Mouse (Mus musculus) layer of hippocampus, postnatal 10 days (tissue): Measurements from ENCODE around the gene Fam83d. TPM values are rescaled to one million over a fixed set of nuclear protein-coding genes. Genes with fewer than 3 reads are reported as not detected.
A peak's percentile ranks its signal among the peaks of the same experiment; 100 is the strongest.

Experiments
- DNase-seq, 2 experiments: peaks; one replicate each; pipeline ENCODE4 v3.0.0; 2021; ENCODE audit warnings: low spot score in 2 of 2
- total RNA-seq, 2 experiments: library from RNA; stranded (reverse); gene quantifications; 2 replicates each; pipeline ENCODE4 v1.2.3; 2021

The Fam83d gene
- total RNA-seq, 2 experiments from 2014 or later = 1.5 to 2.1 TPM

GRCm38 (mm10) chr2:158743518-158744141, 24.3 kb upstream of the Fam83d start:
- no peak for DNase-seq

GRCm38 (mm10) chr2:158745049-158745482, 22.8 kb upstream of the Fam83d start:
- DNase-seq = peak; percentile 56 to 63

- DNase-seq = no peak
Observed at GRCm38 (mm10) chr2:158746164-158746563, 21.7 kb upstream of the Fam83d start.

- peak; percentile 30 to 46 for DNase-seq
Observed at GRCm38 (mm10) chr2:158749366-158749765, 18.5 kb upstream of the Fam83d start.

- no peak for DNase-seq
Observed at GRCm38 (mm10) chr2:158760231-158760630, 7.7 kb upstream of the Fam83d start.

- no peak for DNase-seq
Observed at GRCm38 (mm10) chr2:158762339-158762738, 5.6 kb upstream of the Fam83d start.

GRCm38 (mm10) chr2:158768350-158768749, 457 bp downstream of the Fam83d start:
- no peak for DNase-seq

- no peak for DNase-seq
Observed at GRCm38 (mm10) chr2:158768771-158769170, 878 bp downstream of the Fam83d start.

GRCm38 (mm10) chr2:158770126-158770757, 2.3 kb downstream of the Fam83d start:
- no peak for DNase-seq

GRCm38 (mm10) chr2:158771066-158771763, 3.3 kb downstream of the Fam83d start:
- DNase-seq = no peak

- DNase-seq = no peak
Observed at GRCm38 (mm10) chr2:158772808-158773207, 4.9 kb downstream of the Fam83d start.

GRCm38 (mm10) chr2:158774886-158775285, 7.0 kb downstream of the Fam83d start:
- DNase-seq = no peak

- DNase-seq = no peak
Observed at GRCm38 (mm10) chr2:158776716-158777115, 8.8 kb downstream of the Fam83d start.

GRCm38 (mm10) chr2:158777490-158777889, 9.6 kb downstream of the Fam83d start:
- no peak for DNase-seq

GRCm38 (mm10) chr2:158778349-158778748, 10.5 kb downstream of the Fam83d start:
- DNase-seq = no peak

- DNase-seq = no peak
Observed at GRCm38 (mm10) chr2:158781126-158781525, 13.2 kb downstream of the Fam83d start.

GRCm38 (mm10) chr2:158786927-158787795, 19.3 kb downstream of the Fam83d start:
- DNase-seq = no peak

GRCm38 (mm10) chr2:158794494-158795004, 26.7 kb downstream of the Fam83d start, which contains the start of gene Dhx35:
Gene Dhx35 (plus strand): TSS chr2:158794807.
- DNase-seq = peak; percentile 88 to 92

- no peak for DNase-seq
Observed at GRCm38 (mm10) chr2:158795043-158795442, 27.1 kb downstream of the Fam83d start.

- DNase-seq = no peak
Observed at GRCm38 (mm10) chr2:158795875-158796274, 28.0 kb downstream of the Fam83d start.

- peak in 1 of 2 experiments; percentile 28 for DNase-seq
Observed at GRCm38 (mm10) chr2:158799328-158799727, 31.4 kb downstream of the Fam83d start.
